Comparison of ENCODE assay signal across 11 mouse cellular contexts in the genomic region with DNA sequence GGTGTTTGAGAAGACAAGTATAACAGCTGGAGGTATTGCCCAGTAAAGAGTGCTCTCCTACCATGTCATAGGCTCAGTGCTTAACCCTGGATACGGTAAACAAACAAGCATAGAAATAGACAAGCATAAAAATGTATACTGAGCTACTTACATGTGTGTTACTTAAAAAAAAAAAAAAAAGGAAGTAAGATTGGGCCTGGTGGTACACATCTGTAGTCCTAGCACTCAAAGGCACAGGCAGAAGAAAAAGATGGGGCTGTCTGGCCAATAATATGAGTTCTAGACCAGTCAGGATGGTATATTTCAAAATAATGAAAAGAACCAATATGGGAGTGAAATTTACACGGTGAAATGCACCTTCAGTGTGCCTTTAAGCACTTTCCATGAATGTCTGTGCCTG. TPM values are rescaled to one million over a fixed set of nuclear protein-coding genes. Genes with fewer than 3 reads are reported as not detected.
DNase-seq lines count a peak whose midpoint lies in the region; ATAC-seq and TF ChIP-seq lines count a peak whose summit lies in the region.
"Had no signal": no experiment of that assay in that cellular context is flagged by ENCODE, and none has a peak within 500 bp of the region (broad histone marks: within the 10 kb centered on the region; RNA-seq: fewer than 3 reads in every experiment).

No protein-coding gene starts in this region.

- no peak overlapping the region for H3K9ac ChIP-seq in limb, embryonic 14.5 days (ENCODE audit: low read depth, low read length, severe bottlenecking)

- no peaks in the 10 kb centered on the region for H3K27me3 ChIP-seq in megakaryocyte, embryonic 14.5 days (replicated peaks)
- H3K27me3 ChIP-seq in forebrain, embryonic 10.5 days (ENCODE audit: poor library complexity, severe bottlenecking) = no peaks in the 10 kb centered on the region
- H3K27me3 ChIP-seq in limb, embryonic 14.5 days (ENCODE audit: control insufficient read depth, insufficient read depth, low read length) = no peaks in the 10 kb centered on the region
- H3K27me3 ChIP-seq in splenic B cell, adult 2 months (ENCODE audit: control insufficient read depth, insufficient read depth, low read length, poor library complexity, severe bottlenecking) = no peaks in the 10 kb centered on the region

- peak overlapping the region; percentile 45; the same call in 1 of the 2 replicates for H3K4me2 ChIP-seq in limb, embryonic 14.5 days (replicated peaks; ENCODE audit: low read depth, low read length, severe bottlenecking)

- no peak overlapping the region for H3K27ac ChIP-seq in forebrain, embryonic 10.5 days
- H3K27ac ChIP-seq in limb, embryonic 14.5 days (replicated peaks; ENCODE audit: low read depth, low read length) = no peak overlapping the region

- TF ChIP-seq CTCF in lung, adult 2 months (IDR thresholded peaks at IDR 0.05; ENCODE audit: insufficient read depth, low read length) = no peak

- no peak for ATAC-seq in megakaryocyte, adult 5-6 weeks (ENCODE audit: poor library complexity, severe bottlenecking)
- no peak for ATAC-seq in limb, embryonic 14.5 days (ENCODE audit: low FRiP score, low read depth)

- WGBS in forebrain, embryonic 10.5 days = 84% methylated on average over 2 of the region's 2 CpGs
- 85% methylated on average over 2 of the region's 2 CpGs for WGBS in limb, embryonic 14.5 days
- WGBS in lung, adult 2 months = 76% methylated on average over 2 of the region's 2 CpGs

- DNase-seq in forebrain, embryonic 10.5 days (ENCODE audit: extremely low spot score, low spot score) = no peak
- DNase-seq in limb, embryonic 14.5 days (ENCODE audit: low spot score) = no peak
- peak; percentile 12 for DNase-seq in splenic B cell, adult 2 months (ENCODE audit: low read depth, low spot score)
- no peak for DNase-seq in MN1 (ENCODE audit: low spot score)
- no peak for DNase-seq in lung, adult 2 months
- DNase-seq: adrenal gland, postnatal 10 days; cerebellum, adult 9-10 months; thymus, postnatal 25 days had no signal

- peaks cover 9% of the 10 kb centered on the region for H3K9me3 ChIP-seq in megakaryocyte, embryonic 14.5 days
- H3K9me3 ChIP-seq in forebrain, embryonic 10.5 days = no peaks in the 10 kb centered on the region
- no peaks in the 10 kb centered on the region for H3K9me3 ChIP-seq in limb, embryonic 14.5 days (ENCODE audit: control insufficient read depth, low read length)
- H3K9me3 ChIP-seq: heart, embryonic 10.5 days had no signal

- H3K4me3 ChIP-seq in megakaryocyte, embryonic 14.5 days (replicated peaks) = peak overlapping the region; percentile 97
- peak overlapping the region; percentile 89 for H3K4me3 ChIP-seq in forebrain, embryonic 10.5 days
- H3K4me3 ChIP-seq in limb, embryonic 14.5 days (replicated peaks; ENCODE audit: low read length) = no peak overlapping the region
- H3K4me3 ChIP-seq in lung, adult 2 months (replicated peaks; ENCODE audit: extremely low read depth, low read depth, low read length) = no peak overlapping the region

- TF ChIP-seq POLR2A in limb, embryonic 14.5 days (IDR thresholded peaks at IDR 0.05; ENCODE audit: borderline replicate concordance, extremely low read depth, insufficient read depth, insufficient read length) = no peak
- no peak for TF ChIP-seq POLR2A in lung, adult 2 months (IDR thresholded peaks at IDR 0.05; ENCODE audit: borderline replicate concordance, extremely low read depth, low read depth, low read length)

- H3K4me1 ChIP-seq in megakaryocyte, embryonic 14.5 days = peaks cover 28% of the 10 kb centered on the region
- H3K4me1 ChIP-seq in forebrain, embryonic 10.5 days = peaks cover 17% of the 10 kb centered on the region
- H3K4me1 ChIP-seq in limb, embryonic 14.5 days (ENCODE audit: control insufficient read depth, insufficient read depth, low read length) = peaks cover 8% of the 10 kb centered on the region; the same call in 1 of the 2 replicates
- H3K4me1 ChIP-seq in lung, adult 2 months (ENCODE audit: control insufficient read depth, insufficient read depth, low read length) = no peaks in the 10 kb centered on the region

- H3K36me3 ChIP-seq in megakaryocyte, embryonic 14.5 days (replicated peaks; ENCODE audit: low read length) = peaks cover 51% of the 10 kb centered on the region
- H3K36me3 ChIP-seq in forebrain, embryonic 10.5 days (replicated peaks) = peaks cover 35% of the 10 kb centered on the region
- peaks cover 20% of the 10 kb centered on the region for H3K36me3 ChIP-seq in limb, embryonic 14.5 days (ENCODE audit: control insufficient read depth, insufficient read depth, low read length)
- peaks cover 11% of the 10 kb centered on the region; the same call in 1 of the 2 replicates for H3K36me3 ChIP-seq in splenic B cell, adult 2 months (ENCODE audit: control insufficient read depth, insufficient read depth, low read length, poor library complexity, severe bottlenecking)

RNA-seq across cellular contexts. Expression of a gene that starts 1.5 kb away (rescaled TPM):
- polyA plus RNA-seq in megakaryocyte, embryonic 14.5 days (2012; ENCODE audit: insufficient read depth, low replicate concordance) = 0.68 and 2.4 TPM in 2 replicates
- 11.0 and 11.2 TPM in 2 replicates for total RNA-seq in megakaryocyte, adult 5-6 weeks (2015)
- total RNA-seq in megakaryocyte, adult 5-6 weeks (2017) = 17.6 and 23.2 TPM in 2 replicates
- polyA plus RNA-seq in forebrain, embryonic 10.5 days (2016; fragmentation: Nextera tagmentation; extraction: Ambion mirVana) = 10.8 and 12.2 TPM in 2 replicates
- 7.7 and 10.3 TPM in 2 replicates for polyA plus RNA-seq in limb, embryonic 14.5 days (2012; rRNA removed)
- 6.9 and 8.5 TPM in 2 replicates for polyA plus RNA-seq in limb, embryonic 14.5 days (2014; fragmentation: Nextera tagmentation; extraction: Ambion mirVana)
- polyA plus RNA-seq in lung, adult 2 months (2012; rRNA removed) = 1.3 and 1.8 TPM in 2 replicates

Comparison
In these comparisons a context has a peak if more than half of its experiments do, and no peak if none do; other contexts are left out.
1. H3K4me3 ChIP-seq: peak in megakaryocyte, embryonic 14.5 days (single experiment) and forebrain, embryonic 10.5 days (single experiment); none in limb, embryonic 14.5 days (single experiment) and lung, adult 2 months (single experiment).